Mouse (Mus musculus) forebrain, embryonic 10.5 days (tissue): ENCODE measurements around the gene Cd7. TPM values are rescaled to one million over a fixed set of nuclear protein-coding genes. Genes with fewer than 3 reads are reported as not detected.
"Not testable (repeated sequence)": the region's sequence is repeated elsewhere in the genome, so short reads cannot be mapped to it uniquely, and the experiment has no call there.

Source experiments
- DNase-seq: peaks from one replicate; pipeline ENCODE4 v3.0.0-alpha.2; 2017; ENCODE audit warnings: low spot score; ENCODE audit errors: extremely low spot score
- H3K27ac ChIP-seq: fragments of 300-500 bp; sonication (generic); 2 replicates; pipeline ENCODE4 v1.5.1; 2016; ENCODE audit warnings: mild to moderate bottlenecking
- H3K27me3 ChIP-seq: fragments of 300-500 bp; sonication (generic); 2 replicates; pipeline ENCODE4 v1.6.1; 2016; ENCODE audit warnings: mild to moderate bottlenecking; ENCODE audit not compliant: poor library complexity, severe bottlenecking
- H3K36me3 ChIP-seq: fragments of 300-500 bp; sonication (generic); replicated peaks from 2 replicates; pipeline ENCODE4 v1.6.1; 2016; ENCODE audit warnings: mild to moderate bottlenecking, moderate library complexity
- H3K4me1 ChIP-seq: fragments of 300-500 bp; sonication (generic); 2 replicates; pipeline ENCODE4 v1.6.1; 2016
- H3K4me3 ChIP-seq: fragments of 300-500 bp; sonication (generic); 2 replicates; pipeline ENCODE4 v1.5.1; 2016; ENCODE audit warnings: mild to moderate bottlenecking, moderate library complexity
- H3K9me3 ChIP-seq: fragments of 300-500 bp; sonication (generic); 2 replicates; pipeline ENCODE4 v1.6.1; 2016; ENCODE audit warnings: mild to moderate bottlenecking, moderate library complexity
- WGBS: fragments of 180-500 bp; shearing (Covaris S2); methylation state at CpG from one replicate; pipeline ENCODE4 v1.1.7; 2016; 5-methylcytosine and 5-hydroxymethylcytosine counted together
- polyA plus RNA-seq: library from polyadenylated mRNA; unstranded; fragments of >200 nt; fragmentation: Nextera tagmentation; extraction: Ambion mirVana; gene quantifications from 2 replicates; pipeline ENCODE4 v1.2.1, GENCODE M21; 2016

Gene Cd7
- not detected in 2 replicates for polyA plus RNA-seq

DNA sequence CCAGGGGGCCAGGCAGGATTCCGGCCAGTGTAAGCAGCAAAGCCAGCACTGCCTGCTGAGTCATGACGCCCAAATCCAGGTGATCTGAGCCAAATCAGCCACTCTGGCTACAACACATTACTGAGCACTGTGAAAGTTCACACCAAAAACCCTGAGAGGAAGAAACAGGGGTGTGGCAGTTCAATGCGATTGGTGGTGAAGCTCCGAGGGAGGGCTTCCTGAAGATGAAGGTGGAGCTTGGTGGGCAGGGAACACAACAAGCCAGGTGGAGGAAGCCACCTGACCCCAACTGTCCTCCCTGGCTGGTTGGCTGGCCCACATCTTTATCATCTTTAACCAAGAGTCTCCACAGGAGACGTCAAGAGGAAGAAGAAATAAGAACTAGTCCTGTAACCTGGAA, at the start of gene Cd7:
Gene Cd7 (minus strand): TSS at position 117 of the 400 bp plus-strand sequence.
- Histone ChIP-seq H3K9me3 (no peaks in the 10 kb centered on the region), H3K36me3 (no peaks in the 10 kb centered on the region), H3K27ac (no peak within 1 kb of the TSS), H3K4me3 (no peak within 1 kb of the TSS), H3K27me3 (peaks cover 20% of the 10 kb centered on the region), H3K4me1 (no peaks in the 10 kb centered on the region)
- WGBS = 76% methylated on average over 5 of the region's 5 CpGs
- no peak for DNase-seq

DNA sequence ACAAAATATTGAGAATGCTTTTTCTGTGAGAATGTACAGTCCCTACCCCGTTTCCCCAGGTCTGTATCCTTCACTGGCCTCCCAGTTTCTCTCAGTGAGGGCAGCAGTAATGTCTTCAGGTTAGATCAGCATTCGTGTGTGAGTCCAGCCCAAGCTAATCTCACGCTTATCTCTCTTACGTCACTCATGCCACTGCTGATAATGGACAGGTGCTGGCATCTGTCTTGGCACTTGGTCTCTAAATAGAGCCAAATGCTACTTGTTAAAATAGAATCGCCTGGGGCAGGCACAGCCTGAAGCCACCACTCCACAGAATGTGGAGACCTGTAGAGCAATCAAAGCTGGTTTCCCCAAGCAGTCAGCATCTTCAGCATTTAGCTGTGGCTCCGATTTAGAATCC, 49.8 kb upstream of the Cd7 start:
- no peaks in the 10 kb centered on the region for H3K27me3 ChIP-seq
- no peaks in the 10 kb centered on the region for H3K36me3 ChIP-seq
- no peaks in the 10 kb centered on the region for H3K4me1 ChIP-seq
- no peak for DNase-seq
- no peaks in the 10 kb centered on the region for H3K9me3 ChIP-seq
- 88% methylated on average over 6 of the region's 6 CpGs for WGBS
- H3K4me3 ChIP-seq = no peak overlapping the region
- no peak overlapping the region for H3K27ac ChIP-seq

DNA sequence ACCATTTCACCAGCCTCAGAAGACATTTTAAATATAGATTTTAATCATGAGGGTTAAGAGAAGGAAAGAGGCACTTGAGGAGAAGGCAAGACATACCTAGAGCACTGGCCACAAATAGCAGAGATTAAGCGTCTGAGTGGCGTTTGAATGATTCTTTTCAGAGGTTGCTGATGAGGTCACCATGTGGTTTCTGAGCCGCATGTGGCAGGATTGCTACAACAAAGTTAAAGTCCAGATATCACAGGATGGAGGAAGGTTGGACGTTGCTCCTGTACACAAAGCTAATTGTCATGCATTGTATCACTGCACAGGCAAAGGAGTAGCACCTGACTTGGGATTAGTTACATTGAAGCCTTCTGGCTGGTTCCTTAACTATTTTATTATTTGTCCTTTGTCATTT, 47.1 kb upstream of the Cd7 start:
- no peak for DNase-seq
- no peaks in the 10 kb centered on the region for H3K9me3 ChIP-seq
- H3K4me3 ChIP-seq = no peak overlapping the region
- WGBS = 65% methylated on average over 4 of the region's 4 CpGs
- no peaks in the 10 kb centered on the region for H3K27me3 ChIP-seq
- H3K27ac ChIP-seq = no peak overlapping the region
- no peaks in the 10 kb centered on the region for H3K36me3 ChIP-seq
- H3K4me1 ChIP-seq = no peaks in the 10 kb centered on the region

DNA sequence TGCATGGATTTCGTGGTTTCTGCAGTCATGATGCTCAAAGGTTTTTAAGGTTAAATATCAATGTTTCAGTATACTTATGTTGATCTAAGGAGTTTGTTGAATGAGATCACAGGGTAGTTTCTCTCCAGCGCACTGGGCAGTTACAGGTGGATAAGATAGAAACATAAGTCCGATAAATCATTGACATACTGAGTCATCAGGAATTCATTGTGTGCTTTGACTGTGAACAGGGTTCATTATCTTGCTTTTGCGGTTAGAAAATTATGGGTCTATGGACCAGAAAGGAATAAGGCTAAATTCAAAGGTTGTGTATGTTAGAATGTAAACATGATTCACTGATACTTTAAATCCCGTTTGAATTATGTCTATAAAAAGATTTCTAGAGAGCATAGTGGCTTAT, 46.0 kb upstream of the Cd7 start:
- no peaks in the 10 kb centered on the region for H3K4me1 ChIP-seq
- no peaks in the 10 kb centered on the region for H3K9me3 ChIP-seq
- no peaks in the 10 kb centered on the region for H3K27me3 ChIP-seq
- DNase-seq = no peak
- H3K27ac ChIP-seq = no peak overlapping the region
- WGBS = 83% methylated on average over 5 of the region's 5 CpGs
- H3K36me3 ChIP-seq = no peaks in the 10 kb centered on the region
- H3K4me3 ChIP-seq = no peak overlapping the region

DNA sequence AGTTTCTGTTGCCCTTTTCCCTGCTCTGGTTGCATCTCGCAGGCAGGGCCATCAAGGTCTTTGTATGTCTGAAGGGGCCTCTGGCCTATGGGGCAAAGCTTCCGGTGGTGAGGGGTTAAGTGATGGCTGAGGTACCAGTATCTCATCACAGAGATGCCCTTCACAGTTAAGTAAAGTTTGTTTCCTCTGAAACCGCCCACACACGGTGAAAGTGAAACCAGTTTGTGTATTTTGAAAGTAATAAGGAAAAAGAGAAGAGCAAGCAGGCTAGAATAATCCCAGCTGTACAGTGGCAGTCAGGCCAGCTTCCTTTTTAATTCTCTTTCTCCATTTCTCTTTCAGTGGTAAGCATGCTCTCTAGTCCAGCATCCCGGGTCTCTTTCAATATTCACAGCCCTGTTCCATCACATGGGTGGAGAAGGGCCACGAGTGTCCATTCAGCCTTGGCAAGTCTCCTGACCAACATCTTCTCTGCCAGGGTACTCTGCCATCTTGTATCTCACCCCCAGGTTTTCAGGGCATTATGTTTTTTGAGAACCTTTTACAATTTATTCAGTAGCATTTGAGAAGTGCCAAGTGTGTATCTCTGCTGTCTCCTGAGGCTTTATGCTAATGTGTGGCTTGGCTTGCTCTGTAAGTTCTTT, 43.8 kb upstream of the Cd7 start:
- 89% methylated on average over 6 of the region's 6 CpGs for WGBS
- Histone ChIP-seq H3K4me1 (no peaks in the 10 kb centered on the region), H3K27ac (no peak overlapping the region), H3K27me3 (no peaks in the 10 kb centered on the region), H3K36me3 (no peaks in the 10 kb centered on the region), H3K9me3 (no peaks in the 10 kb centered on the region), H3K4me3 (no peak overlapping the region)
- DNase-seq = no peak

DNA sequence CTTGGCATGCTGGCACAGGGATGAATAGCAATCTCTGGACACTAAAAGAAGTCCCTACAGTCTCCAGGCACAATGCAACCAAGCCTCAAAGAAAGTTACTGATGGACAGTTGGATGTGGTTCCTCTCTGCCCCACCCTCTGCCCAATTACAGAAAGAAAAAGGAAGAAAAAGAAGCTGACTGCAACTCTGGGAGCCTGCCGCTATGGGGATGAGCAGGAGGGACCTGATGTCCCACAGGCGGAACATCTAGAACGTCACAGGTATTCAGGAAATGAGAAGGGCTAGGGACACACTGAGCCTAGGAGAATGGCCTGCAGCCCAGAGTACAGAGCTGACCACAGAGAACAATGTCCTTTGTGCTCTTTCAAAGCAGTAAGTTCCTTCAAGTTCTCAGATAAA, 43.0 kb upstream of the Cd7 start:
- Histone ChIP-seq H3K4me3 (no peak overlapping the region), H3K9me3 (no peaks in the 10 kb centered on the region), H3K27ac (no peak overlapping the region), H3K36me3 (no peaks in the 10 kb centered on the region), H3K4me1 (no peaks in the 10 kb centered on the region), H3K27me3 (no peaks in the 10 kb centered on the region)
- no peak for DNase-seq
- 87% methylated on average over 3 of the region's 3 CpGs for WGBS

DNA sequence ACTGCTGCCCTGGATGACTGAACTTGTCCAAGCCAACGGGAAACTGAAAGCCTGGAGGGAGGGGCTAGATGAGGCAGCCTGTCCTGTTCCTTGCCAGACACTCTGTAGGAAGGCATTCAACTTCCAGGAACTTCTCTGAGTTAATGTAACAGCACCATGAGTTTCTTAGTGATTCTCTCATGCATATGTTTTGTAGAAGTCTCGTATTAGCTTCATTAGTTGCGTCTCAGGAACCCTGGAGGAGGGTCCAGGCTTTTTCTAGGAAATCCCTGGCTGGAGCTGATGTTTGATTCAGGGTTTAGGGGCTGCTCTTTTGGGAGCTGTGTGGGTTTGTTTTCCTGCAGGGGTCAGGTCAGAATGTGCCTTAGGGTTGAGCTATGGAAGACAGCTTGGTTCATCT, 41.9 kb upstream of the Cd7 start, which contains the start of gene Sectm1a:
Gene Sectm1a (minus strand): TSS at position 101 of the 400 bp plus-strand sequence.
- no peaks in the 10 kb centered on the region for H3K9me3 ChIP-seq
- H3K27ac ChIP-seq = no peak within 1 kb of the TSS
- no peak within 1 kb of the TSS for H3K4me3 ChIP-seq
- H3K27me3 ChIP-seq = no peaks in the 10 kb centered on the region
- no peaks in the 10 kb centered on the region for H3K36me3 ChIP-seq
- no peaks in the 10 kb centered on the region for H3K4me1 ChIP-seq
- no peak for DNase-seq
- 67% methylated on average over 3 of the region's 3 CpGs for WGBS

DNA sequence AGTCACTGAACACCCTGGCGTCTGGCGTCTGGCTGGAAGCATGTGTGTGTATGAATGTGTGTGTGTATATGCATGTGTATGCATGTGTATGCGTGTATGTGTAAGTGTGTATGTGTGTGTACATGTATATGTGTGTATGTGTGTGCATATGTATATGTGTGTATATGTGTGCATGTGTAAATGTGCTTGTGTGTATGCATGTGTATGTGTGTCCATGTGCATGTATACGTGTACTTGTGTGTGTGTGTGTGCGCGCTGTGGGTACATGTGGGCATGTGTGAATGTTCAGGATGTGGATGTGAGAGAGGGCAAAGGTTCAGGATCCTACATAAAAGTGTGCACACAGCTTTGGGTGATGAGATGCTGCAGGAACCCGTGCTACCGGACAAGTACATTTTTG, 41.1 kb upstream of the Cd7 start:
- WGBS = 95% methylated on average over 8 of the region's 8 CpGs
- no peak for DNase-seq
- no peaks in the 10 kb centered on the region for H3K4me1 ChIP-seq
- H3K27ac ChIP-seq = no peak overlapping the region
- no peaks in the 10 kb centered on the region for H3K9me3 ChIP-seq
- H3K27me3 ChIP-seq = no peaks in the 10 kb centered on the region
- no peak overlapping the region for H3K4me3 ChIP-seq
- no peaks in the 10 kb centered on the region for H3K36me3 ChIP-seq

DNA sequence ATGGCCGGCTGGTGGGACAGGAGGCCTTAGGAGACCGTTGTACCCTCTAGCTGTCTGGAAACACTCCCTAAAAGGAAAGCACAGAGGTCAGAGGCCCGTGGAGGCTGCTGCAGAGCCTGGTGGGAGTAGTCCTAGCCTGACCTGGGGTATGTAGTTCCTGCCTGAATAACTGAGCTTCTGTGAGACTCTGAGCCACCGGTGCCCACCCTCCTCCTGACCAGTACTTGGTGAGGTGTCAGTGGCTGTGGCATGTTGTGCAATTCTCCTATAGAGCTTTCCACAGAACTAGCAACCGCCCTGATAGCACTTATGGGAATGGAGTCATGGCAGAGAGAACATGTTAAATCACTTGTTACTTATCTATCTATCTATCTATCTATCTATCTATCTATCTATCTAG, 36.4 kb upstream of the Cd7 start:
- DNase-seq = no peak
- no peaks in the 10 kb centered on the region for H3K4me1 ChIP-seq
- H3K36me3 ChIP-seq = no peaks in the 10 kb centered on the region
- H3K27me3 ChIP-seq = no peaks in the 10 kb centered on the region
- no peak overlapping the region for H3K27ac ChIP-seq
- H3K4me3 ChIP-seq = no peak overlapping the region
- WGBS = 84% methylated on average over 5 of the region's 5 CpGs
- no peaks in the 10 kb centered on the region for H3K9me3 ChIP-seq

DNA sequence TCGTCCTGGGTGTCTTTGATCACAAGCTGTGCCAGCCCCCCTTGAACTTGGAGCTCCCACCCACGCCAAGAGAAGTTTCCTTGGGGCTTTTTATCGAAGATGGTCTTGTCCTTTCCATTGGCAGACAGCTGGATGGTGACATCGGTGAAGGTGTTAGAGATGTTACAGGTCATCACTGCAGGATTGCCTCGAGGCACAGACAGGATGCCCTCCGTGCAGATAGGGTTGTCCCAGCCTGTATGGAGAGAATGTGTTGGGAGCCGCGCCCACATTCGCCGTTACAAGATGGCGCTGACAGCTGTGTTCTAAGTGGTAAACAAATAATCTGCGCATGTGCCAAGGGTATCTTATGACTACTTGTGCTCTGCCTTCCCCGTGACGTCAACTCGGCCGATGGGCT, 30.4 kb upstream of the Cd7 start:
- H3K36me3 ChIP-seq, H3K4me1 ChIP-seq, DNase-seq, H3K4me3 ChIP-seq, H3K9me3 ChIP-seq, H3K27me3 ChIP-seq, H3K27ac ChIP-seq: not testable (repeated sequence)
- WGBS = 91% methylated on average over 12 of the region's 16 CpGs

DNA sequence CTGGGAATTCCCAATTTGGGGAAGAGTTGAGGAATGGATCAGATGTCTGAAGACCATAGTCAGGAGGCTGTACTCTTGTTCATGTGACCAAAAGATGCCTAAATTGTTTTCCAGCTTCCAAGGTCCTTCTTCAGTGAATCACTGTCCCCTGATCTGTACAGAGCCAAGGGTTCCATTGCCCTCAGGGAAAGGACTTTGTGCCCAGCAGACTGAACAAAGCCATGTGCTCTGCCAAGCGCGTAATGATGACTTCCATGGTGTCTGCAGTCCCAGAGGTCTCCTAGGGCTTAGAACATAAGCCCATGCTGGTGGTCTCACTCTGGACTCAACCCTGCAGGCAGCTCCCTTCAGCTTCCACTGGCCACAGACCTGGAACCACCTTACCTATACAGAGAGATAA, 28.7 kb upstream of the Cd7 start:
- no peaks in the 10 kb centered on the region for H3K4me1 ChIP-seq
- no peaks in the 10 kb centered on the region for H3K36me3 ChIP-seq
- H3K27ac ChIP-seq = no peak overlapping the region
- H3K27me3 ChIP-seq = no peaks in the 10 kb centered on the region
- H3K4me3 ChIP-seq = no peak overlapping the region
- no peak for DNase-seq
- WGBS = 92% methylated on average over 2 of the region's 2 CpGs
- no peaks in the 10 kb centered on the region for H3K9me3 ChIP-seq

DNA sequence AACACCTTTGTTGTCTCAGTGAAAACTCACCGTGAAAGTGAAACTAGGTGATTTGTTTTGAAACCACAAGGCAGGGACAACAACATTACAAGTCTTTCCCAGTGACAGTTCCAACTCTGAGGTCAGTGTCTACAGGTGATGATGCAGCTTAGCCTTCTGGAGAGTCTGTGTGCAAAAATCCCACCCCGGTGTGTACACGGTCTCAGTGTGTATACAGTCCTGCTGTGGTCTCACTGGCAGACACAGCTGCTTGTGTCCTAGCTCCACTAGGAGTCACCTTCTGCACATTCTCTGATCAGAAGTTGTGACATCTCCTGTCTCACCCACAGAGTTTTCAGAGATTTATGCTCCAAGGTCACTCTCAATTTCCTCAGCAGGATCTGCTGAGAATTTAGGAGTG, 25.0 kb upstream of the Cd7 start:
- no peaks in the 10 kb centered on the region for H3K9me3 ChIP-seq
- no peak overlapping the region for H3K4me3 ChIP-seq
- no peaks in the 10 kb centered on the region for H3K36me3 ChIP-seq
- H3K27me3 ChIP-seq = no peaks in the 10 kb centered on the region
- no peaks in the 10 kb centered on the region for H3K4me1 ChIP-seq
- H3K27ac ChIP-seq = no peak overlapping the region
- 85% methylated on average over 3 of the region's 3 CpGs for WGBS
- DNase-seq = no peak

DNA sequence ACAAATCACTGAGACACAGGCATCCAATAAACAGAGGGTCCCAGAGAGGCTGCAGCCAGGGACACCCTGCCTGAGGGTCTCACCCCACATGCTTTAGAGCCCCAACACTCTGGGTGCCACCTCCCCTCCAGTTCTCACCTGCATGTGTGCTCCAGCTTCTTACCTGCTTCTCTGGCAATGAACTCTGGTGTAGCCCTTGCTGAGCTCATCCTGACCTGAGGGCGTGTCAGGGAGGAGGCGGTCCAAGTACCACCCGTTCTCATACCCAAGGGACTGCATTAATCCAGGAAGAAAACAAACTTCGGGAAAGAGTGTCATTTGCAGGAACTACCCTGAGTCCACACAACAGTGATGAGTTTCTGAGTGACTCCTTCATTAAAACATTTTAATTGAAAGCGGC, 24.2 kb upstream of the Cd7 start, which contains the start of gene Sectm1b:
Gene Sectm1b (minus strand): TSS at position 191 of the 400 bp plus-strand sequence.
- Histone ChIP-seq H3K4me1 (no peaks in the 10 kb centered on the region), H3K36me3 (no peaks in the 10 kb centered on the region), H3K4me3 (no peak within 1 kb of the TSS), H3K9me3 (no peaks in the 10 kb centered on the region), H3K27ac (no peak within 1 kb of the TSS), H3K27me3 (no peaks in the 10 kb centered on the region)
- 84% methylated on average over 5 of the region's 5 CpGs for WGBS
- no peak for DNase-seq

DNA sequence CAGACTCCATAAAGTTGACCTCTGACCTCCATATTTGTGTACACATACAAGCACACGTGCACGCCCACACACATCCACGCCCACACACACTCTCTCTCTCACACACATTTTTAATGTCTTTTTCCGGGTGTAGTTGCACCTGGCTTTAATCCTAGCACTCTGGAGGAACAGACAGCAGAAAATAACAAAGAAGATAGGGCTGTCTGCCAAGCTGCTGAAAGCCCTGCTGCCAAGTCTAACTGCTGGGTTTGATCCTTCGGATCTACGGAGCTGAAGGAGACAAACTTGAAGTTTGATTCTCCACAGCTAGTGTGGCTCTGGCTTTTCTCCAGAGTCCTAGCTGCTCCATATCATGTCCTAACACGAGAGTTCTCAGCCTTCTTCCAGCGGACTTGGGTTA, 22.4 kb upstream of the Cd7 start:
- H3K27ac ChIP-seq = no peak overlapping the region
- no peaks in the 10 kb centered on the region for H3K36me3 ChIP-seq
- no peak for DNase-seq
- H3K27me3 ChIP-seq = no peaks in the 10 kb centered on the region
- no peaks in the 10 kb centered on the region for H3K4me1 ChIP-seq
- no peaks in the 10 kb centered on the region for H3K9me3 ChIP-seq
- H3K4me3 ChIP-seq = no peak overlapping the region
- WGBS = 85% methylated on average over 8 of the region's 8 CpGs
